Mouse (Mus musculus): ENCODE results near the gene Lsm11.

GRCm38 (mm10) chr11:45897392-45897791 is 47.3 kb downstream of the Lsm11 start:
- TF ChIP-seq CTCF (IDR thresholded peaks at IDR 0.05; ENCODE audit: low read depth, low read length) = no peak
- TF ChIP-seq GATA1 (IDR thresholded peaks at IDR 0.05; ENCODE audit: borderline replicate concordance, low read length) = no peak
- TF ChIP-seq GATA2 (IDR thresholded peaks at IDR 0.05; ENCODE audit: borderline replicate concordance, low read depth, low read length) = no peak
- no peak for TF ChIP-seq TAL1 (conservative IDR thresholded peaks at IDR 0.05; ENCODE audit: low read depth, low read length)
